Mouse (Mus musculus) heart, embryonic 11.5 days (tissue): ENCODE data around the gene Gm853. TPM values are rescaled to one million over a fixed set of nuclear protein-coding genes. Genes with fewer than 3 reads are reported as not detected.
A peak's percentile ranks its signal among the peaks of the same experiment; 100 is the strongest.
"Not testable (repeated sequence)": the region's sequence is repeated elsewhere in the genome, so short reads cannot be mapped to it uniquely, and the experiment has no call there.

Experiments used
- ATAC-seq: fragments of 200-750 bp; cut with Nextera tagmentation; replicated peaks from 2 replicates; pipeline ENCODE4 v1.8.0; 2017; ENCODE audit warnings: moderate library complexity; ENCODE audit not compliant: insufficient number of reproducible peaks, low FRiP score, low TSS enrichment
- H3K27ac ChIP-seq: fragments of 300-500 bp; sonication (generic); 2 replicates; pipeline ENCODE4 v1.5.1; 2014; ENCODE audit warnings: mild to moderate bottlenecking, low read depth, low read length
- H3K27me3 ChIP-seq: fragments of 300-500 bp; sonication (generic); 2 replicates; pipeline ENCODE4 v1.6.1; 2014; ENCODE audit warnings: mild to moderate bottlenecking, low read length, mixed read lengths; ENCODE audit not compliant: control insufficient read depth, insufficient read depth
- H3K36me3 ChIP-seq: fragments of 300-500 bp; sonication (generic); 2 replicates; pipeline ENCODE4 v1.6.1; 2014; ENCODE audit warnings: mild to moderate bottlenecking, low read length, moderate library complexity, mixed read lengths; ENCODE audit not compliant: control insufficient read depth, insufficient read depth
- H3K4me1 ChIP-seq: fragments of 300-500 bp; sonication (generic); 2 replicates; pipeline ENCODE4 v1.6.1; 2014; ENCODE audit warnings: low read length; ENCODE audit not compliant: control insufficient read depth, insufficient read depth
- H3K4me2 ChIP-seq: fragments of 300-500 bp; sonication (generic); 2 replicates; pipeline ENCODE4 v1.6.1; 2014; ENCODE audit warnings: mild to moderate bottlenecking, moderate library complexity
- H3K4me3 ChIP-seq: fragments of 300-500 bp; sonication (generic); 2 replicates; pipeline ENCODE4 v1.5.1; 2014; ENCODE audit warnings: low read depth, low read length
- H3K9ac ChIP-seq: fragments of 300-500 bp; sonication (generic); 2 replicates; pipeline ENCODE4 v1.6.1; 2014; ENCODE audit warnings: mild to moderate bottlenecking, low read depth, low read length, moderate library complexity
- H3K9me3 ChIP-seq: fragments of 300-500 bp; sonication (generic); replicated peaks from 2 replicates; pipeline ENCODE4 v1.6.1; 2016; ENCODE audit warnings: low read length; ENCODE audit not compliant: control insufficient read depth
- WGBS: fragments of 180-500 bp; shearing (Covaris S2); extraction: QIAGEN DNeasy Blood & Tissue Kit; methylation state at CpG from one replicate; pipeline ENCODE4 v1.1.7; 2014; ENCODE audit not compliant: insufficient replicate concordance; 5-methylcytosine and 5-hydroxymethylcytosine counted together
- polyA plus RNA-seq: library from polyadenylated mRNA; unstranded; fragments of >200 nt; fragmentation: Nextera tagmentation; extraction: Ambion mirVana; gene quantifications from 2 replicates; pipeline ENCODE4 v1.2.1, GENCODE M21; 2014

Gm853 gene
- polyA plus RNA-seq, 1 experiment from 2014 or later, result not detected

DNA sequence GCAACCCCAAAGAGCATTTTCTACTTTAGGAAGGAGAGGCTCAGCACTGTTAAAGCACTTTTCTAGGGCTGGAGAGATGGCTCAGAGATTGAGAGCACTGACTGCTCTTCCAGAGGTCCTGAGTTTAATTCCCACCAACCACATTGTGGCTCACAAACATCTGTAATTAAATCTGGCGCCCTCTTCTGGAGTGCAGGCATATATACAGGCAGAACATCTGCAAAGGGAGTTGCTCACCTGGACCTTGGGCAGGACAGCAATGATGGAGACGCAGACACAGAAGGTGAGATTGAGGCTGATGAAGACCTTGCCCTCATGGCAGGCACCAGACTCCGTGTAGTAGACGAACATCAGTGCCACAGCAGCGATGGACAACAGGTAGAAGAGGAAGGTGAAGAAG is 38.2 kb upstream of the Gm853 start:
- 26% methylated on average over 5 of the region's 5 CpGs for WGBS
- Histone ChIP-seq H3K9me3 (no peaks in the 10 kb centered on the region; the same call in 1 of the 2 replicates), H3K4me3 (no peak overlapping the region), H3K4me2 (no peak overlapping the region), H3K36me3 (no peaks in the 10 kb centered on the region), H3K27me3 (peaks cover 26% of the 10 kb centered on the region), H3K27ac (no peak overlapping the region), H3K9ac (no peak overlapping the region), H3K4me1 (0 out of 2 replicates have a peak, but pooled peaks cover 2% of the 10 kb centered on the region)
- no peak for ATAC-seq

GRCm38 (mm10) chr4:130252441-130253157 is 30.4 kb upstream of the Gm853 start:
- peak overlapping the region; percentile 32 for H3K4me2 ChIP-seq
- no peaks in the 10 kb centered on the region for H3K27me3 ChIP-seq
- H3K9ac ChIP-seq, result peak overlapping the region; percentile 4; the same call in 1 of the 2 replicates
- H3K27ac ChIP-seq, result peak overlapping the region; percentile 59; the same call in 1 of the 2 replicates
- H3K9me3 ChIP-seq, result no peaks in the 10 kb centered on the region
- peaks cover 12% of the 10 kb centered on the region; the same call in 1 of the 2 replicates for H3K4me1 ChIP-seq
- no peaks in the 10 kb centered on the region for H3K36me3 ChIP-seq
- 56% methylated on average over 8 of the region's 8 CpGs for WGBS
- peak; percentile 90 for ATAC-seq
- H3K4me3 ChIP-seq, result peak overlapping the region; percentile 23; the same call in 1 of the 2 replicates

DNA sequence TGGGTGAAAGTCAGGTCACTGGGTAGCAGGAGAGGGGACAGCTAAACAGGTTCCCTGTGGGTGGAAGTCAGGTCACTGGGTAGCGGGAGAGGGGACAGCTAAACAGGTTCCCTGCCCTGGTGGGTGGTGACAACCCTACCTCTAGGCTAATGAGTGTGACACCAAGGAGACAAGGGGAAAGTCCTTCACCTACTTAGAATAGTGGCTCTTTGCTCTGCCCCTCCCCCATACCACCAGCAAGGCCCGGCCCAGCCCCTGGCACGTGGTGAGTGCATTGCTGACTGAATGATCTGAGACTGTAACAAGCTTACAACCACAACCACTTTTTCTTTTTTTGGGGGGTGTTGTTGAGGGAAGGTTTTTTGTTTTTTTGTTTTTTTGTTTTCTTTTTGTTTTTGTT is 29.6 kb upstream of the Gm853 start:
- 0 out of 2 replicates have a peak, but pooled peaks have one; percentile 18 for ATAC-seq
- Histone ChIP-seq H3K27ac (no peak overlapping the region), H3K27me3 (no peaks in the 10 kb centered on the region), H3K9ac (no peak overlapping the region), H3K36me3 (no peaks in the 10 kb centered on the region), H3K4me3 (no peak overlapping the region), H3K4me2 (peak overlapping the region; percentile 34), H3K9me3 (no peaks in the 10 kb centered on the region), H3K4me1 (peaks cover 12% of the 10 kb centered on the region; the same call in 1 of the 2 replicates)
- WGBS, result 21% methylated on average over 3 of the region's 3 CpGs

- no peak overlapping the region for H3K9ac ChIP-seq
- no peak overlapping the region for H3K27ac ChIP-seq
- no peaks in the 10 kb centered on the region for H3K9me3 ChIP-seq
- peak overlapping the region; percentile 2; the same call in 1 of the 2 replicates for H3K4me3 ChIP-seq
- H3K36me3 ChIP-seq, result no peaks in the 10 kb centered on the region
- H3K4me1 ChIP-seq, result peaks cover 12% of the 10 kb centered on the region; the same call in 1 of the 2 replicates
- ATAC-seq, result no peak
- H3K4me2 ChIP-seq, result peak overlapping the region; percentile 34
- no peaks in the 10 kb centered on the region for H3K27me3 ChIP-seq
- 26% methylated on average over 7 of the region's 7 CpGs for WGBS
These were observed 29.0 kb upstream of the Gm853 start for GRCm38 (mm10) chr4:130251172-130251705.

DNA sequence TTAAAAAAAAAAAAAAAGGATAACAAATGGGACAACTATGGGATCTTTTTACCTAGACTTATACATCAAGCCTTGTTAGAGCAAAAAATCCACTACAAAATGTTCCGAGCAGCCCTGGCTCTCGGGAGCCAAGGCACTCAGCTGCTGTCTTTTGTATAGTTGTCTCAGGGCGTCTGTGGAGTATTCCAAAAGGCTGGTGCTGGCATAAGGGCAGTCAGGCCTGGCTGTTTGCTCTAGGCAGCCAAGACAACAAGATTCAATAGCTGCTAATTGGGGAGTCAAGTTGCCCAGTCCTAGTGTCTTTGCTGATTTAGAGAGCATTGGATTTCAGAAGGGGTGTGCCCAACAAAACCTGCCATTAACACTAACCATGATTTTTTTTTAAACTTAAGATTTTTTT is 26.4 kb upstream of the Gm853 start:
- Histone ChIP-seq H3K36me3 (no peaks in the 10 kb centered on the region), H3K27ac (no peak overlapping the region), H3K4me2 (no peak overlapping the region), H3K27me3 (no peaks in the 10 kb centered on the region; the same call in 1 of the 2 replicates), H3K4me1 (peaks cover 12% of the 10 kb centered on the region; the same call in 1 of the 2 replicates), H3K9me3 (no peaks in the 10 kb centered on the region), H3K4me3 (no peak overlapping the region), H3K9ac (no peak overlapping the region)
- WGBS, result 66% methylated on average over 3 of the region's 3 CpGs
- ATAC-seq, result no peak

GRCm38 (mm10) chr4:130246132-130246531 is 23.9 kb upstream of the Gm853 start:
- Histone ChIP-seq H3K36me3 (no peaks in the 10 kb centered on the region), H3K4me2 (no peak overlapping the region), H3K4me1 (no peaks in the 10 kb centered on the region), H3K9me3 (no peaks in the 10 kb centered on the region), H3K27me3 (no peaks in the 10 kb centered on the region; the same call in 1 of the 2 replicates), H3K27ac (no peak overlapping the region), H3K4me3 (no peak overlapping the region), H3K9ac (no peak overlapping the region)
- no peak for ATAC-seq
- under 1% methylated on average over 6 of the region's 6 CpGs for WGBS

GRCm38 (mm10) chr4:130244749-130245148 is 22.5 kb upstream of the Gm853 start:
- no peaks in the 10 kb centered on the region; the same call in 1 of the 2 replicates for H3K27me3 ChIP-seq
- H3K4me1 ChIP-seq, result no peaks in the 10 kb centered on the region
- no peak overlapping the region for H3K4me2 ChIP-seq
- no peaks in the 10 kb centered on the region for H3K36me3 ChIP-seq
- no peak overlapping the region for H3K9ac ChIP-seq
- no peak overlapping the region for H3K27ac ChIP-seq
- H3K4me3 ChIP-seq, result no peak overlapping the region
- no peaks in the 10 kb centered on the region for H3K9me3 ChIP-seq
- WGBS, result 56% methylated on average over 8 of the region's 8 CpGs
- ATAC-seq, result no peak

- H3K9me3 ChIP-seq, H3K27me3 ChIP-seq, H3K4me1 ChIP-seq, ATAC-seq, H3K4me2 ChIP-seq, H3K27ac ChIP-seq, H3K36me3 ChIP-seq, H3K9ac ChIP-seq, H3K4me3 ChIP-seq: not testable (repeated sequence)
- 67% methylated on average over 1 of the region's 1 CpGs for WGBS
These were observed 21.4 kb upstream of the Gm853 start for GRCm38 (mm10) chr4:130243621-130244020.
